Mouse (Mus musculus): ENCODE measurements around the gene Fam243. TPM values are rescaled to one million over a fixed set of nuclear protein-coding genes. Genes with fewer than 3 reads are reported as not detected.

The Fam243 gene
- polyA plus RNA-seq, 1 experiment from 2014 or later: not detected

GRCm38 (mm10) chr16:92313953-92314741 lies 7.1 kb downstream of the Fam243 start:
- no peak overlapping the region for H3K9ac ChIP-seq (ENCODE audit: low read depth, low read length)

GRCm38 (mm10) chr16:92309126-92309525 lies 12.1 kb downstream of the Fam243 start:
- WGBS (ENCODE audit: insufficient replicate concordance): 67% methylated on average over 4 of the region's 4 CpGs
- ATAC-seq (replicated peaks; ENCODE audit: insufficient number of reproducible peaks, low FRiP score, low TSS enrichment): no peak
- no peak overlapping the region for H3K4me2 ChIP-seq
- no peak overlapping the region for H3K27ac ChIP-seq (ENCODE audit: low read depth, low read length)
- H3K27me3 ChIP-seq (ENCODE audit: control insufficient read depth, insufficient read depth, low read length): no peaks in the 10 kb centered on the region
- H3K36me3 ChIP-seq (ENCODE audit: control insufficient read depth, insufficient read depth, low read length): peaks cover 14% of the 10 kb centered on the region
- no peak overlapping the region for H3K9ac ChIP-seq (ENCODE audit: low read depth, low read length)
- H3K4me1 ChIP-seq (ENCODE audit: control insufficient read depth, insufficient read depth, low read length): no peaks in the 10 kb centered on the region
- no peak overlapping the region for H3K4me3 ChIP-seq (ENCODE audit: low read depth, low read length)
- no peaks in the 10 kb centered on the region for H3K9me3 ChIP-seq (replicated peaks; ENCODE audit: control insufficient read depth, low read length)

More at GRCm38 (mm10) chr16:92313953-92314741, 7.1 kb downstream of the Fam243 start:
- 41% methylated on average over 13 of the region's 13 CpGs for WGBS (ENCODE audit: insufficient replicate concordance)
- H3K4me3 ChIP-seq (ENCODE audit: low read depth, low read length): no peak overlapping the region
- peak; percentile 37; the same call in 1 of the 2 replicates for ATAC-seq (replicated peaks; ENCODE audit: insufficient number of reproducible peaks, low FRiP score, low TSS enrichment)
- no peaks in the 10 kb centered on the region for H3K27me3 ChIP-seq (ENCODE audit: control insufficient read depth, insufficient read depth, low read length)
- H3K4me1 ChIP-seq (ENCODE audit: control insufficient read depth, insufficient read depth, low read length): peaks cover 3% of the 10 kb centered on the region; the same call in 1 of the 2 replicates
- no peaks in the 10 kb centered on the region; the same call in 1 of the 2 replicates for H3K9me3 ChIP-seq (replicated peaks; ENCODE audit: control insufficient read depth, low read length)
- H3K36me3 ChIP-seq (ENCODE audit: control insufficient read depth, insufficient read depth, low read length): peaks cover 4% of the 10 kb centered on the region; the same call in 1 of the 2 replicates
- H3K27ac ChIP-seq (ENCODE audit: low read depth, low read length): no peak overlapping the region
- no peak overlapping the region for H3K4me2 ChIP-seq

GRCm38 (mm10) chr16:92307947-92308346 lies 13.3 kb downstream of the Fam243 start:
- WGBS (ENCODE audit: insufficient replicate concordance): 69% methylated on average over 3 of the region's 3 CpGs
- no peak overlapping the region for H3K27ac ChIP-seq (ENCODE audit: low read depth, low read length)
- H3K4me2 ChIP-seq: no peak overlapping the region
- H3K9me3 ChIP-seq (replicated peaks; ENCODE audit: control insufficient read depth, low read length): no peaks in the 10 kb centered on the region
- H3K9ac ChIP-seq (ENCODE audit: low read depth, low read length): no peak overlapping the region
- H3K4me3 ChIP-seq (ENCODE audit: low read depth, low read length): no peak overlapping the region
- H3K27me3 ChIP-seq (ENCODE audit: control insufficient read depth, insufficient read depth, low read length): no peaks in the 10 kb centered on the region
- no peak for ATAC-seq (replicated peaks; ENCODE audit: insufficient number of reproducible peaks, low FRiP score, low TSS enrichment)
- H3K36me3 ChIP-seq (ENCODE audit: control insufficient read depth, insufficient read depth, low read length): peaks cover 14% of the 10 kb centered on the region
- peaks cover under 1% of the 10 kb centered on the region; the same call in 1 of the 2 replicates for H3K4me1 ChIP-seq (ENCODE audit: control insufficient read depth, insufficient read depth, low read length)

GRCm38 (mm10) chr16:92305519-92305918 lies 15.7 kb downstream of the Fam243 start:
- Histone ChIP-seq H3K27ac (ENCODE audit: low read depth, low read length) (no peak overlapping the region), H3K9me3 (replicated peaks; ENCODE audit: control insufficient read depth, low read length) (no peaks in the 10 kb centered on the region), H3K36me3 (ENCODE audit: control insufficient read depth, insufficient read depth, low read length) (peaks cover 10% of the 10 kb centered on the region), H3K27me3 (ENCODE audit: control insufficient read depth, insufficient read depth, low read length) (no peaks in the 10 kb centered on the region), H3K4me2 (no peak overlapping the region), H3K9ac (ENCODE audit: low read depth, low read length) (no peak overlapping the region), H3K4me3 (ENCODE audit: low read depth, low read length) (no peak overlapping the region), H3K4me1 (ENCODE audit: control insufficient read depth, insufficient read depth, low read length) (peaks cover 14% of the 10 kb centered on the region)
- 83% methylated on average over 2 of the region's 2 CpGs for WGBS (ENCODE audit: insufficient replicate concordance)
- ATAC-seq (replicated peaks; ENCODE audit: insufficient number of reproducible peaks, low FRiP score, low TSS enrichment): no peak

- 0 out of 2 replicates have a peak overlapping the region, but pooled peaks have one; percentile 73 for H3K27ac ChIP-seq (ENCODE audit: low read depth, low read length)
- H3K4me1 ChIP-seq (ENCODE audit: control insufficient read depth, insufficient read depth, low read length): peaks cover 14% of the 10 kb centered on the region
- H3K9ac ChIP-seq (ENCODE audit: low read depth, low read length): no peak overlapping the region
- peaks cover 9% of the 10 kb centered on the region for H3K36me3 ChIP-seq (ENCODE audit: control insufficient read depth, insufficient read depth, low read length)
- WGBS (ENCODE audit: insufficient replicate concordance): 36% methylated on average over 5 of the region's 5 CpGs
- no peaks in the 10 kb centered on the region for H3K27me3 ChIP-seq (ENCODE audit: control insufficient read depth, insufficient read depth, low read length)
- no peaks in the 10 kb centered on the region for H3K9me3 ChIP-seq (replicated peaks; ENCODE audit: control insufficient read depth, low read length)
- H3K4me2 ChIP-seq: peak overlapping the region; percentile 90
- peak overlapping the region; percentile 72; the same call in 1 of the 2 replicates for H3K4me3 ChIP-seq (ENCODE audit: low read depth, low read length)
- no peak for ATAC-seq (replicated peaks; ENCODE audit: insufficient number of reproducible peaks, low FRiP score, low TSS enrichment)
Observed at GRCm38 (mm10) chr16:92302506-92302905, 18.7 kb downstream of the Fam243 start.

- peak overlapping the region; percentile 73 for H3K27ac ChIP-seq (ENCODE audit: low read depth, low read length)
- peak overlapping the region; percentile 90 for H3K4me2 ChIP-seq
- 35% methylated on average over 5 of the region's 5 CpGs for WGBS (ENCODE audit: insufficient replicate concordance)
- no peaks in the 10 kb centered on the region for H3K27me3 ChIP-seq (ENCODE audit: control insufficient read depth, insufficient read depth, low read length)
- H3K4me1 ChIP-seq (ENCODE audit: control insufficient read depth, insufficient read depth, low read length): peaks cover 14% of the 10 kb centered on the region
- no peaks in the 10 kb centered on the region for H3K9me3 ChIP-seq (replicated peaks; ENCODE audit: control insufficient read depth, low read length)
- H3K4me3 ChIP-seq (ENCODE audit: low read depth, low read length): peak overlapping the region; percentile 72
- peaks cover 5% of the 10 kb centered on the region; the same call in 1 of the 2 replicates for H3K36me3 ChIP-seq (ENCODE audit: control insufficient read depth, insufficient read depth, low read length)
- ATAC-seq (replicated peaks; ENCODE audit: insufficient number of reproducible peaks, low FRiP score, low TSS enrichment): no peak
- H3K9ac ChIP-seq (ENCODE audit: low read depth, low read length): peak overlapping the region; percentile 90
Observed at GRCm38 (mm10) chr16:92301989-92302388, 19.3 kb downstream of the Fam243 start.

GRCm38 (mm10) chr16:92301412-92301806 lies 19.8 kb downstream of the Fam243 start:
- 1% methylated on average over 12 of the region's 12 CpGs for WGBS (ENCODE audit: insufficient replicate concordance)
- ATAC-seq (replicated peaks; ENCODE audit: insufficient number of reproducible peaks, low FRiP score, low TSS enrichment): peak; percentile 55
- H3K27ac ChIP-seq (ENCODE audit: low read depth, low read length): peak overlapping the region; percentile 73
- H3K27me3 ChIP-seq (ENCODE audit: control insufficient read depth, insufficient read depth, low read length): no peaks in the 10 kb centered on the region
- peaks cover 14% of the 10 kb centered on the region for H3K4me1 ChIP-seq (ENCODE audit: control insufficient read depth, insufficient read depth, low read length)
- H3K4me3 ChIP-seq (ENCODE audit: low read depth, low read length): peak overlapping the region; percentile 72
- peak overlapping the region; percentile 90 for H3K9ac ChIP-seq (ENCODE audit: low read depth, low read length)
- no peaks in the 10 kb centered on the region for H3K9me3 ChIP-seq (replicated peaks; ENCODE audit: control insufficient read depth, low read length)
- H3K4me2 ChIP-seq: peak overlapping the region; percentile 90
- 0 out of 2 replicates have a peak, but pooled peaks cover 3% of the 10 kb centered on the region for H3K36me3 ChIP-seq (ENCODE audit: control insufficient read depth, insufficient read depth, low read length)

GRCm38 (mm10) chr16:92300649-92301411 lies 20.4 kb downstream of the Fam243 start, which contains the start of gene Smim11:
TSS of gene Smim11 (plus strand) at chr16:92301286.
- Histone ChIP-seq H3K4me1 (ENCODE audit: control insufficient read depth, insufficient read depth, low read length) (peaks cover 14% of the 10 kb centered on the region), H3K4me2 (peak within 1 kb of the TSS; percentile 90), H3K27me3 (ENCODE audit: control insufficient read depth, insufficient read depth, low read length) (no peaks in the 10 kb centered on the region), H3K36me3 (ENCODE audit: control insufficient read depth, insufficient read depth, low read length) (no peaks in the 10 kb centered on the region), H3K27ac (ENCODE audit: low read depth, low read length) (peak within 1 kb of the TSS; percentile 80), H3K9ac (ENCODE audit: low read depth, low read length) (peak within 1 kb of the TSS; percentile 90), H3K4me3 (ENCODE audit: low read depth, low read length) (peak within 1 kb of the TSS; percentile 72), H3K9me3 (replicated peaks; ENCODE audit: control insufficient read depth, low read length) (no peaks in the 10 kb centered on the region)
- ATAC-seq (replicated peaks; ENCODE audit: insufficient number of reproducible peaks, low FRiP score, low TSS enrichment): peak; percentile 83
- WGBS (ENCODE audit: insufficient replicate concordance): 8% methylated on average over 32 of the region's 32 CpGs

All from heart, embryonic 11.5 days (tissue).